Mouse (Mus musculus) adrenal gland, postnatal 14 days (tissue): ENCODE measurements at regions not wholly inside any gene's neighbourhood (a gene's known extent, or its start where the extent isn't known, plus 50 kb on each side); places are given as distances from the start of the nearest gene placed in this dataset.

Source experiments
- DNase-seq: peaks from one replicate; pipeline ENCODE4 v3.0.0; 2021; ENCODE audit warnings: mixed read lengths

- DNase-seq: no peak
Observed at GRCm38 (mm10) chrX:11568262-11568661, 240.6 kb downstream of the H2al1j start.

GRCm38 (mm10) chrX:11574354-11574753 lies 246.7 kb downstream of the H2al1j start:
- no peak for DNase-seq

DNA sequence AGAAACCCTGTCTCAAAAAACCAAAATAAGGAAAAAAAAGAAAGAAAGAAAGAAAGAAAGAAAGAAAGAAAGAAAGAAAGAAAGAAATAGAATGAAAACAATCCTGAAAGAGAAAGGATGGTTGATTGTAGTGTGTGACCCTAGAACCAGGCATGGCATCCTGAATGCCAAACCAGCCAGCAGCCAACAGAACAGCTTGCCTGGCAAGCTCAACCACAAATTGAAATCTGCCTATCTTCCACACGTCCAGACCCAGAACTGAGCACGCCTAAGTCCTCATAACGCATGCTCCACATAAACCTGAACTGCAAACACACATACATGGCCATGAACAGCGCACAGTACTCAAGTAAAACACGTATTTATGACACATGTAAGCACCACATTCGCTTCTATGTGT lies 247.9 kb downstream of the H2al1j start:
- no peak for DNase-seq

DNA sequence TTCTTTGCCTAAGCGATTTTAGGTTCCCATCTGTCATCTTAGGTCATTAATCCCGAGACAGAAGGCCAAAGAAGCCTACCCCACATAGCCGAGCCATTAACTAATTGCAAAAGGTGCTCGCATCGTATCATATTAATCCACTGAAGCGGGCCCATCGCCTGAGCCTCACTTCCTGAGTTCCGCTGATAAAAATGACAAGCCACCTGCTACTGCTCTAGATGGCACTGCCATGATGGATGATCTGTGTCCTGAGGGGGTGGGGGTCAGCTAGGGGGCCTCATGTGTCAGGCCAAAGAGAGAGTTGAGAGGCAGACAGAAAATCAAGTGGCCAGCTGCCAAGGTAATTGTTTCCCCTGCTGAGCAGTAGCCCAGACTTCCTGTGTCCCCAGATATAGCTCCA lies 248.7 kb downstream of the H2al1j start:
- DNase-seq: no peak

GRCm38 (mm10) chrX:11577294-11577693 lies 249.7 kb downstream of the H2al1j start:
- peak; percentile 56 for DNase-seq

GRCm38 (mm10) chrX:11585353-11585752 lies 257.7 kb downstream of the H2al1j start:
- DNase-seq: no peak

DNA sequence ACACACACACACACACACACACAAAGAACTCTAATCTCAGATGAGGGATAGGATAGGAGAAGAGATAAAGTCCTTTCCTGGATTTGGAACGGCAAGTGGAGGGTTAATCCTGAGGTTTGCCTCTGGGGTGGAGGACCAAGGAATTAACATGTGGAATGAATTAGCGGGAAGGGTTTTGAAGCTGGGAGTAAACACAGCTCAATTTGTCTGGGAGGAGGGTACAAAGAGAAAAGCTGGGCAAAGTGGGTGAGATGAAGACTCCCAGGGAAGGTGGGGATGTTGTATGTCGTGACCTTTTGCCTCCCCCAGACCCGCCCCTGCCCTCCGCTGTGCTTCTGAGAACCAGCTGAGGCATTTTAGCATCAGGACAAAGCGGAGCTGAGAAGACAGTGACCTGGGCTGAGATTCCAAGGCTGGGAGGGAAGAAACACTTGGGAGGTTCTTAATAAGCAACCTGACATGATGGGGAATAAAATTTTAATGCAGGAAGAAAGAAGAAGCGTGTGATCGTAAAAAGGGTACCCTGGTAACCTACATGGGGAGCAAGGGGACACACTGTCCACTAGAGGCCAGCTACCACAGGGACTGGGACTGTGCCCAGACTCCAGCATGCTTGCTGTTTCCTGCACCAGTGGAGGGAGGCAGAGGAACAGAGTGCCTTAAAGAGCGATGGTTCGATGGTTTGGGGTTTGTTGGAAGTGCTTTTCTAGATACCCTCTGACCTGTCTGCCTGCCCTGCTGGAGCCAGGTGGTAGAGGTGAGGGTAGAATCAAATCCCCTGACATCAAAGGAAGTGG lies 264.0 kb downstream of the H2al1j start:
- no peak for DNase-seq

DNA sequence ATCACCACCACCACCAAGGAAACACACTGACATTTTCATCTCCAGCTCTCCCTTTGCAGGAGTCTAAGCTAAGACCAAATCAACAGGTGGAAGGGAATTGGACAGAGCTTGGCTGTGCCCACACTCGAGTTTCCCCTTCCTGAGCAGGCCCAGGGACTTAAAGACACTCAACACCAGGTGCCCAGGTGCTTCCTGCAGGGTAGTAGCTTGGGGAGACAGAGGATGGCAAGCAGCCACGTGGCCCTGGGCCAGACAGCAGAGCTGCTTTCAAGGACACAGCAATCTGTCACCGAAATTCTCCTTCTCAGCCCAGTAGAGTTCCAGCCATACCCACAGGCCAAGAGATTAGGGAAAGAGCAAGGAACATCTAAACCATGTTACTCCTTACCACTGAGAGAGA lies 266.9 kb downstream of the H2al1j start:
- DNase-seq: peak; percentile 59

- no peak for DNase-seq
Observed at GRCm38 (mm10) chrX:11597548-11597947, 269.9 kb downstream of the H2al1j start.

GRCm38 (mm10) chrX:11614237-11614636 lies 286.6 kb downstream of the H2al1j start:
- peak; percentile 59 for DNase-seq

GRCm38 (mm10) chrX:11621045-11621763 lies 293.6 kb downstream of the H2al1j start:
- peak; percentile 74 for DNase-seq

- no peak for DNase-seq
Observed at GRCm38 (mm10) chrX:11626274-11626878, 298.8 kb downstream of the H2al1j start.

DNA sequence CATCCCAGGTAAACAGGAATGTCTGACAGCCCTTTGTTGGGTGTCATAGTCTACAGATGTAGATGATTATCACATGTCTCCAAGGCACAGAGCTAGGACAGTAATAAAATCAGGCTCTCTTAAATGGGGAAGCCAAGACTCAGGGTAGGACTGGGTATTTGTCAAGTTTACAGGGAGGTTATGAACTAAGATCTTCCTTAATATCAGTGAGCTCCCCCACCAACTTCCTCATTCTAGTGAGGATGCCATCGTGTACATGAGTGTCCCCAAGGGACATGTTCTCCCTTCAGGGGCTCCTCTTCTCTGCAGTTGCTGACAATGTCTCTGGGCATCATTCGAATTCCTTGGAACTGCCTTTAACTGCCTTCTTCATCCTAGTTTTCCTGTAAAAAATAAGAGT lies 301.7 kb downstream of the H2al1j start:
- DNase-seq: no peak

GRCm38 (mm10) chrX:11629906-11630305 lies 302.3 kb downstream of the H2al1j start:
- DNase-seq: peak; percentile 56

GRCm38 (mm10) chrX:11631186-11631913 lies 303.7 kb downstream of the H2al1j start:
- no peak for DNase-seq

- DNase-seq: no peak
Observed at GRCm38 (mm10) chrX:11632011-11632410, 304.4 kb downstream of the H2al1j start.

DNA sequence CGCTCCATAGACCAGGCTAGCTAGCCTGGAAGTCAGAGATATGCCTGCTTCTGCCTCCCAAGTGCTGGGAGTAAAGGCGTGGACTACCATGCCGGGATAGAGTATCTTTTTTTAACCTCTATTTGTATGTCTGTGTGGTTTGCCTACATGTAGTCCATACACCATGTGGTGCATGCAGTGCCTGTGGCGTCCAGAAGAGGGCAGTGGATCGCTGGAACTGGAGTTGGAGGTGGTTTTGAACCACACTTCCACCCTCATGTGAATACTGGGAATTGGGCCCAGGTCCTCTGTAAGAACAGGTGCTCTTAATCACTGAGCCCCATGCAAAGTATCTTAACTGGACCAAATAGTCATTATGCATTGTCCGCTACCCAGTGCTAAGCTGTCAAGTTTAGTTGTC lies 306.2 kb downstream of the H2al1j start:
- peak; percentile 54 for DNase-seq

GRCm38 (mm10) chrX:11644484-11644883 lies 316.9 kb downstream of the H2al1j start:
- peak; percentile 64 for DNase-seq

DNA sequence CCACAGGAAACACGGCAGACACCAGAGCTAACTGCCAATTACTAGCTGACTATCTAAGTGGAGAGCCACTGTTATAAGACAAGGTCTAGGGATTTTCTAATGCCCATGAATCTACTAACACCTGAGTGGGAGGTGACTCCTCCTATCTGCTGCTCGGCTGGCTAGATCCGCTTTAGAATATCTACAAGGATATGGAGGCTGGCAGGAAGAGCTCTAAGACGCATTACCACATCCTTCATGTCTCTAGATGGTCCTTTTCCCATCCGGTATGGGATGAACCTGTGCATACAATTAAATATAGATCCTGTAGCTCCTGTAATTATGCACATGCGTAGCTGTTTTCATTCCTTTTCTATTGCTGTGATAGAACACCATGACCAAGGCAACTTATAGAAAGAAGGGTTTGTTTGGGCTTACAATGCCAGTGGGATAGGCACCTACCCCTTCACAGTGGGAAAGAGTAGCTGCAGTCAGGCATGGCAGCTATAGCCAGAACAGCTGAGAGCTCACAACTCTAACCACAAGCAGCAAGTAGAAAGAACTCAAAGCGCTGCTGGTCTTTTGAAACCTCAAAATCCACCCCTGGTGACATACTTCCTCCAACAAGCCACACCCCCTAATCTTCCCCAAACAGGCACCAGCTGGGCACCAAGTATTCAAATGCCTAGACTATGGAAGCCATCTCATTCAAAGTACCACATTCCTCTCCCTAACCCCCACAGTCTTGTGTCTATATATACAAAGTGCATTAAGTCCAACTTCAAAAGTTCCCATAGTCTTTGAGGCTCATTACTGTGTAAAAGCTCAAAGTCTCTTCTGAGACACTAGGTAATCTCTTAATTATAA lies 319.3 kb downstream of the H2al1j start:
- no peak for DNase-seq

- no peak for DNase-seq
Observed at GRCm38 (mm10) chrX:11647527-11647836, 319.9 kb downstream of the H2al1j start.

DNA sequence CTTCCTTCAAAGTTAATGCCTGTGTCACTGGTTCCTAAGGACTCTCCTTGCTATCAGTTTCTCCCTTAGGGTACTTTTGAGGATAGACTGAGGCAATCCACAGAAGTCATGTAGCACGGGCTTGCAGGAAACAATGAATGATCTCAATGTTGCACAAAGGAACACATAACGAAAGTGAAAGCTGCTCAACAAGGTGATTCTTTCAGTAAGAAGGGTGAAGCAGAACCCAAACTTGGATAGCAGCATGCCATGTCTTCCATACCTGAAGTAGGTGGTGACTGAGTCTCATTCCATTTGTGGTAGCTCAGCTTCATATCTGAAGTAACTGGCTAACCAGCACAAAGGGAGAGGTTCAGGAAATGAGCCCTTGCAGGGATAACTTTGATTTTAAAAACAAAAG lies 325.7 kb downstream of the H2al1j start:
- no peak for DNase-seq

GRCm38 (mm10) chrX:11654976-11655375 lies 327.4 kb downstream of the H2al1j start:
- no peak for DNase-seq
